Mouse (Mus musculus) forebrain, embryonic 11.5 days (tissue): ENCODE data around the gene Smarcd1. TPM values are rescaled to one million over a fixed set of nuclear protein-coding genes. Genes with fewer than 3 reads are reported as not detected.

Experiments used
- ATAC-seq: fragments of 200-750 bp; cut with Nextera tagmentation; replicated peaks from 2 replicates; pipeline ENCODE4 v1.8.0; 2017; ENCODE audit warnings: moderate TSS enrichment; ENCODE audit not compliant: low FRiP score
- DNase-seq: peaks from one replicate; pipeline ENCODE4 v3.0.0-alpha.2; 2017; ENCODE audit warnings: low spot score
- H3K27ac ChIP-seq: fragments of 300-500 bp; sonication (generic); 2 replicates; pipeline ENCODE4 v1.5.1; 2014; ENCODE audit warnings: low read depth, low read length
- H3K27me3 ChIP-seq: fragments of 300-500 bp; sonication (generic); 2 replicates; pipeline ENCODE4 v1.6.1; 2014; ENCODE audit warnings: mild to moderate bottlenecking, low read length, mixed read lengths; ENCODE audit not compliant: control insufficient read depth, insufficient read depth
- H3K36me3 ChIP-seq: fragments of 300-500 bp; sonication (generic); 2 replicates; pipeline ENCODE4 v1.6.1; 2014; ENCODE audit warnings: mild to moderate bottlenecking, low read length, moderate library complexity, mixed read lengths; ENCODE audit not compliant: control insufficient read depth, insufficient read depth
- H3K4me1 ChIP-seq: fragments of 300-500 bp; sonication (generic); replicated peaks from 2 replicates; pipeline ENCODE4 v1.6.1; 2014; ENCODE audit warnings: low read length, mixed read lengths; ENCODE audit not compliant: control insufficient read depth, insufficient read depth
- H3K4me2 ChIP-seq: fragments of 300-500 bp; sonication (generic); 2 replicates; pipeline ENCODE4 v1.6.1; 2014; ENCODE audit warnings: low read depth, mild to moderate bottlenecking, low read length, moderate library complexity, mixed read lengths; ENCODE audit not compliant: severe bottlenecking
- H3K4me3 ChIP-seq: fragments of 300-500 bp; sonication (generic); 2 replicates; pipeline ENCODE4 v1.5.1; 2014; ENCODE audit warnings: low read depth, low read length
- H3K9ac ChIP-seq: fragments of 300-500 bp; sonication (generic); 2 replicates; pipeline ENCODE4 v1.6.1; 2014; ENCODE audit warnings: low read length
- H3K9me3 ChIP-seq: fragments of 300-500 bp; sonication (generic); 2 replicates; pipeline ENCODE4 v1.6.1; 2016; ENCODE audit warnings: low read length, mixed read lengths; ENCODE audit not compliant: control insufficient read depth
- WGBS: fragments of 180-500 bp; shearing (Covaris S2); extraction: QIAGEN DNeasy Blood & Tissue Kit; methylation state at CpG from one replicate; pipeline ENCODE4 v1.1.7; 2014; 5-methylcytosine and 5-hydroxymethylcytosine counted together
- polyA plus RNA-seq: library from polyadenylated mRNA; unstranded; fragments of >200 nt; fragmentation: Nextera tagmentation; extraction: Ambion mirVana; gene quantifications from 2 replicates; pipeline ENCODE4 v1.2.1, GENCODE M21; 2014

Gene Smarcd1
- polyA plus RNA-seq, 1 experiment from 2014 or later = 134 TPM

- no peak for DNase-seq
- 66% methylated on average over 13 of the region's 13 CpGs for whole genome bisulfite sequencing
- no peak for ATAC-seq
- no peaks in the 10 kb centered on the region for H3K9me3 ChIP-seq
- H3K27me3 ChIP-seq = no peaks in the 10 kb centered on the region
- H3K4me3 ChIP-seq = no peak overlapping the region
- H3K9ac ChIP-seq = no peak overlapping the region
- H3K4me2 ChIP-seq = no peak overlapping the region
- H3K27ac ChIP-seq = peak overlapping the region; percentile 47
- H3K36me3 ChIP-seq = peaks cover 4% of the 10 kb centered on the region; the same call in 1 of the 2 replicates
- 0 out of 2 replicates have a peak, but pooled peaks cover 2% of the 10 kb centered on the region for H3K4me1 ChIP-seq
Measured at GRCm38 (mm10) chr15:99715361-99715865, 13.5 kb downstream of the Smarcd1 start.

DNA sequence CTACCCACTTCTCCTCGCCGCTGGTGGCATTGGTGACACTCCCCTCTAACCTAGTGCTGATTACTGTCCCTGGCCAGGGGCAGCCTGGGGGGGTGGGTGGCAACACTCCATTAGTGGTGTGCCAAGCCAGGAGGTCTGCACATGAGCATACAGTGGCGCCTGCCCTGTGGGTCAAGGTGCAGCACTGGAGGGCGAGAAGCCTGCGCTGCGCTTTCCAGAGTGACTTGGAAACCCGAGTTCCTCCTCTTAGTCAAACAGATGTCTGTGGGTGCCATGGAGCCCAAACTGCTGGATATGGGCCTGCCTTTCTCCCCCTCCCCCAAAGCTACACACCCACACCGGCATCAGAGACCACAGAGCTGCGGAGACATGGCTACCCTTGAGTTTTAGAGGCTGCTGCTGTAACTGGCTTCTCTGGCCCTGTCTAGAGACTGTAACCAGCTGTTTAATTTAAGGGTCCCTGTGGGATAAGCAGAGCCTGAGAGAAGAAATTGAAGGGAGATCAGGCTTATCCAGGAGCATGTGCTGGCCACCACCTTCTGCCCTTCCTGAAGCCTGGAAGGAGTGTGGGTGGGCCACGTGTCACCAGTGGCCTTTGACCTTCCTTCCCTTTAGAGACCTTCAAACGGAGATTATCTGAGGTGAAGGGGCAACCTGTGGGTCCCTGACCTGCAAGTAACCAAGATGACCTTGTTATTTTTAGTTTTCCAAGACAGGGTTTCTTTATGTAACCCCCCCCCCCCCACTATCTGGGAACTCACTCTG, 14.2 kb downstream of the Smarcd1 start:
- no peaks in the 10 kb centered on the region for H3K9me3 ChIP-seq
- H3K4me3 ChIP-seq = no peak overlapping the region
- DNase-seq (no peak), ATAC-seq (no peak)
- no peak overlapping the region for H3K4me2 ChIP-seq
- H3K4me1 ChIP-seq = 0 out of 2 replicates have a peak, but pooled peaks cover 2% of the 10 kb centered on the region
- H3K27me3 ChIP-seq = no peaks in the 10 kb centered on the region
- H3K9ac ChIP-seq = no peak overlapping the region
- H3K36me3 ChIP-seq = peaks cover 4% of the 10 kb centered on the region; the same call in 1 of the 2 replicates
- 81% methylated on average over 11 of the region's 11 CpGs for WGBS
- peak overlapping the region; percentile 47; the same call in 1 of the 2 replicates for H3K27ac ChIP-seq

DNA sequence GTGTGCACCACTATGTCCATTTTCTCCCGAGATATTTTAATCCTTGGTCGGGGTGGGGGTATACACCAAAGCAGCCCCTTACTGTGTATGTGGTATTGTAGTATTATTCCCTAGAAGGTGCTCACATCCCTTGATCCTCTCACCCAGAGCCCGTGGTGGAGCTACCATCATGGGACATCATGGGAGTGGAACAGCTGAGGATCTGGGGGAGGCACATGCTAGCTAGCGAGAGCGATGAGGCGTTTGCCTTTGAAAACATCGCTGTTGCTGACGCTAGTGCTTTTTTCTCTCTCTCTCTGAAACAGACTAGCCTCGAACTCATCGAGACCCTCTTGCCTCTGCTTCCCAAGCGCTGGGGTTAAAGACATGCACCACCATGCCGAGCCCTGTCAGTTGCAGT, 14.9 kb downstream of the Smarcd1 start:
- H3K9ac ChIP-seq = no peak overlapping the region
- H3K27ac ChIP-seq = no peak overlapping the region
- H3K9me3 ChIP-seq = no peaks in the 10 kb centered on the region
- no peak for DNase-seq
- no peaks in the 10 kb centered on the region for H3K27me3 ChIP-seq
- ATAC-seq = no peak
- H3K4me3 ChIP-seq = no peak overlapping the region
- no peak overlapping the region for H3K4me2 ChIP-seq
- H3K4me1 ChIP-seq = 0 out of 2 replicates have a peak, but pooled peaks cover 2% of the 10 kb centered on the region
- 89% methylated on average over 12 of the region's 12 CpGs for WGBS
- peaks cover 4% of the 10 kb centered on the region; the same call in 1 of the 2 replicates for H3K36me3 ChIP-seq

- ATAC-seq = no peak
- Histone ChIP-seq H3K4me2 (no peak within 1 kb of the TSS), H3K4me1 (0 out of 2 replicates have a peak, but pooled peaks cover 2% of the 10 kb centered on the region), H3K36me3 (no peaks in the 10 kb centered on the region; the same call in 1 of the 2 replicates), H3K27me3 (no peaks in the 10 kb centered on the region), H3K9ac (no peak within 1 kb of the TSS), H3K27ac (no peak within 1 kb of the TSS), H3K4me3 (no peak within 1 kb of the TSS), H3K9me3 (no peaks in the 10 kb centered on the region)
- no peak for DNase-seq
- 76% methylated on average over 26 of the region's 26 CpGs for WGBS
Measured at GRCm38 (mm10) chr15:99717386-99718334, 15.7 kb downstream of the Smarcd1 start, which contains the start of gene Gpd1. Gene Gpd1 (plus strand): TSS chr15:99717515.

GRCm38 (mm10) chr15:99718461-99719021, 16.6 kb downstream of the Smarcd1 start:
- H3K27me3 ChIP-seq = no peaks in the 10 kb centered on the region

DNA sequence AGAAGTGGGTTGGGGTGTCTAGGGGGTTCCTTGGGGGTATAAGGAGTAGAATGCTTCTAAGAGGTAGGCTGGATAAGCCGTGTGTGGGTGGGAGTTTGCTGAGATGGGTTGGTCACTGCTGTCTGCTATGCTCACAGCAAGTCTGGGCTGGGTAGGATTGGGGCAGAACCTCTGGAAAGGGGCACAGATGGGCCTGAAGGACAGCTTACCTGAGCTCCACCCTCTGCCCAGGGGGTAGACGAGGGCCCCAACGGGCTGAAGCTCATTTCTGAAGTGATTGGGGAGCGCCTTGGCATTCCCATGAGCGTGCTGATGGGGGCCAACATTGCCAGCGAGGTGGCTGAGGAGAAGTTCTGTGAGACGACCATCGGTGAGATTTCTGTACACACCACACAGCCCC, 17.9 kb downstream of the Smarcd1 start:
- Histone ChIP-seq H3K4me3 (no peak overlapping the region), H3K27me3 (no peaks in the 10 kb centered on the region), H3K9ac (no peak overlapping the region), H3K9me3 (no peaks in the 10 kb centered on the region), H3K4me1 (peaks cover 11% of the 10 kb centered on the region; the same call in 1 of the 2 replicates), H3K4me2 (no peak overlapping the region), H3K27ac (no peak overlapping the region), H3K36me3 (no peaks in the 10 kb centered on the region)
- WGBS = 74% methylated on average over 8 of the region's 8 CpGs
- ATAC-seq = no peak
- DNase-seq = no peak

More at GRCm38 (mm10) chr15:99718461-99719021, 16.6 kb downstream of the Smarcd1 start:
- no peak overlapping the region for H3K4me3 ChIP-seq
- H3K9ac ChIP-seq = no peak overlapping the region
- 88% methylated on average over 9 of the region's 9 CpGs for WGBS
- no peaks in the 10 kb centered on the region for H3K9me3 ChIP-seq
- no peak overlapping the region for H3K4me2 ChIP-seq
- ATAC-seq = no peak
- DNase-seq = no peak
- H3K27ac ChIP-seq = no peak overlapping the region
- H3K4me1 ChIP-seq = peaks cover 4% of the 10 kb centered on the region; the same call in 1 of the 2 replicates
- H3K36me3 ChIP-seq = no peaks in the 10 kb centered on the region

DNA sequence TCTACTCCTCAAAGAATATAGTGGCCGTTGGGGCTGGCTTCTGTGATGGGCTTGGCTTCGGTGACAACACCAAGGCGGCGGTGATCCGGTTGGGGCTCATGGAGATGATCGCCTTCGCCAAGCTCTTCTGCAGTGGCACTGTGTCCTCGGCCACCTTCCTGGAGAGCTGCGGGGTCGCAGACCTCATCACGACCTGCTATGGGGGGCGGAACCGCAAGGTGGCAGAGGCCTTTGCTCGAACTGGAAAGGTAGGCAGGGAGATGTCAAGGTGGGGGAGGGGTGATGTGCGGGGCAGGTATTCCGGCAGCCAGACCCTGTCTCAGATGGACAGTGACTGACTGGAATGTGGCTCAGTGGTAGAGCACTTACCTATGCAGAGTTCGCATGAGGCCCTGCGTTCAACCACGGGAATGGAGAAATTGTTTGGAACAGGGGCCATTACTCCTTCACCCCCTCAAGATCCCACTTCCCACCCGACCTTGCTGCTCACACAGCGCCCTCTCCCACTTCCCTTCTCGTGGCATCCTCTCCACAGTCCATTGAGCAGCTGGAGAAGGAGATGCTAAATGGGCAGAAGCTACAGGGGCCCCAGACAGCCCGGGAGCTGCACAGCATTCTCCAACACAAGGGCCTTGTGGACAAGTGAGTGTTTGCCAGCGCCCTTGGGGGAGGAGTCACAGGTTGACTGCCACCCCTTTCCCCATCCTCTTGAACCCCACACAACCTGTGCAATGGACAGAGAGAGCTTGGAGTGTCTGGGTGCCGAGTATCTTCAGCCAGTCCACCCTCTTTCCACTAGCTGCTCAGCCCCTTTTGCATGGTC, 20.2 kb downstream of the Smarcd1 start:
- WGBS = 78% methylated on average over 25 of the region's 25 CpGs
- no peak for DNase-seq
- Histone ChIP-seq H3K36me3 (no peaks in the 10 kb centered on the region), H3K4me1 (peaks cover 8% of the 10 kb centered on the region; the same call in 1 of the 2 replicates), H3K9ac (no peak overlapping the region), H3K4me3 (no peak overlapping the region), H3K9me3 (no peaks in the 10 kb centered on the region), H3K27ac (no peak overlapping the region), H3K4me2 (no peak overlapping the region), H3K27me3 (no peaks in the 10 kb centered on the region)
- ATAC-seq = no peak
